In genomic region chr19:17124034-17124735, GRCm38 (mm10) we compare ENCODE assay signal across 8 mouse cellular contexts.
DNase-seq lines count a peak whose midpoint lies in the region; ATAC-seq and TF ChIP-seq lines count a peak whose summit lies in the region.
"Had no signal": no experiment of that assay in that cellular context is flagged by ENCODE, and none has a peak within 500 bp of the region (broad histone marks: within the 10 kb centered on the region; RNA-seq: fewer than 3 reads in every experiment).

No protein-coding gene starts in this region.

- no peak overlapping the region for H3K4me3 ChIP-seq in embryonic facial prominence, embryonic 14.5 days (ENCODE audit: low read depth, low read length)
- no peak overlapping the region for H3K4me3 ChIP-seq in lung, adult 2 months (replicated peaks; ENCODE audit: extremely low read depth, low read depth, low read length)
- H3K4me3 ChIP-seq: heart, embryonic 15.5 days had no signal

- TF ChIP-seq CTCF in lung, adult 2 months (IDR thresholded peaks at IDR 0.05; ENCODE audit: insufficient read depth, low read length): peak; percentile 21; the same call in 1 of the 2 replicates

- H3K4me1 ChIP-seq in embryonic facial prominence, embryonic 14.5 days (ENCODE audit: control insufficient read depth, insufficient read depth, low read length): no peaks in the 10 kb centered on the region
- no peaks in the 10 kb centered on the region for H3K4me1 ChIP-seq in lung, adult 2 months (ENCODE audit: control insufficient read depth, insufficient read depth, low read length)
- H3K4me1 ChIP-seq: heart, embryonic 15.5 days had no signal

- no peak overlapping the region for H3K9ac ChIP-seq in embryonic facial prominence, embryonic 14.5 days (ENCODE audit: low read depth, low read length)
- H3K9ac ChIP-seq: heart, embryonic 15.5 days had no signal

- H3K9me3 ChIP-seq in embryonic facial prominence, embryonic 14.5 days (ENCODE audit: control insufficient read depth, low read length): no peaks in the 10 kb centered on the region
- H3K9me3 ChIP-seq: heart, embryonic 15.5 days had no signal

- no peak for ATAC-seq in embryonic facial prominence, embryonic 14.5 days (ENCODE audit: low read depth)

- WGBS in embryonic facial prominence, embryonic 14.5 days: 67% methylated on average over 12 of the region's 12 CpGs
- WGBS in lung, adult 2 months: 65% methylated on average over 12 of the region's 12 CpGs

- no peak for TF ChIP-seq POLR2A in lung, adult 2 months (IDR thresholded peaks at IDR 0.05; ENCODE audit: borderline replicate concordance, extremely low read depth, low read depth, low read length)

- peak; percentile 58 for DNase-seq in urinary bladder, postnatal 14 days (ENCODE audit: low spot score)
- DNase-seq in urinary bladder, adult 2 months (ENCODE audit: low spot score): no peak
- peak; percentile 24 to 58 for DNase-seq in adrenal gland, postnatal 36 days
- peak; percentile 59 for DNase-seq in embryonic facial prominence, embryonic 14.5 days (ENCODE audit: low spot score)
- DNase-seq in kidney, adult 8-10 months: peak; percentile 23 to 37
- peak; percentile 26 for DNase-seq in lung, adult 2 months
- DNase-seq in retina, postnatal 1 day: peak; percentile 74

- H3K27ac ChIP-seq in embryonic facial prominence, embryonic 14.5 days (replicated peaks; ENCODE audit: low read depth, low read length): no peak overlapping the region
- H3K27ac ChIP-seq: heart, embryonic 15.5 days had no signal

- no peaks in the 10 kb centered on the region for H3K36me3 ChIP-seq in embryonic facial prominence, embryonic 14.5 days (ENCODE audit: control insufficient read depth, insufficient read depth, low read length)
- H3K36me3 ChIP-seq: heart, embryonic 15.5 days had no signal

- H3K27me3 ChIP-seq in embryonic facial prominence, embryonic 14.5 days (replicated peaks; ENCODE audit: control insufficient read depth, insufficient read depth, low read length): no peaks in the 10 kb centered on the region
- H3K27me3 ChIP-seq: heart, embryonic 15.5 days had no signal

- H3K4me2 ChIP-seq in embryonic facial prominence, embryonic 14.5 days (ENCODE audit: low read depth, low read length): no peak overlapping the region
- H3K4me2 ChIP-seq: heart, embryonic 15.5 days had no signal
